Mouse (Mus musculus) E14TG2a.4 (cell line): ENCODE measurements at regions not wholly inside any gene's neighbourhood (a gene's known extent, or its start where the extent isn't known, plus 50 kb on each side); places are given as distances from the start of the nearest gene placed in this dataset.

Experiments used
- CTCF ChIP-seq: conservative IDR thresholded peaks from 2 replicates; pipeline ENCODE4 v1.5.1; 2014; ENCODE audit warnings: low read length
- POU5F1 ChIP-seq: IDR thresholded peaks from 2 replicates; pipeline ENCODE4 v1.6.1; 2014; ENCODE audit warnings: low read length, borderline replicate concordance

DNA sequence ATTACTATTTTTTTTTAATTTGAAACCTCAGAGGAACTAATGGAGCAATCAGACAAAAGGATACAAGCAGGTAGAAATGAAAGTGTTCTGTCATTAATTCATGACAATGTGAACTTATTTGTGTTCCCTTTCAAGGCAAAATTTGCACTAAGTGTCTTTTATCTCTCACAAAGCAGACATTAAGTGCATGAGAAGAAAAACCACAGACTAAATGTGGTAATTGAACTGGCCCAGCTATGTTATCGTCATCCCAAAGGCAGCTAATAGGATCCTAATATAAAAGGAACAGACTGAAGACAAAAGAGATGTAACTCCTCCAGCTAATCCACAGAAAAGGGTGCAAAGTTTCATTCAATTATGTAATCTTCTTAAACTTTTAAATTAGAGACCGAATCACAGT, 487.0 kb downstream of the Wdr20rt start:
- no peak for TF ChIP-seq POU5F1
- TF ChIP-seq CTCF: no peak
